Mouse (Mus musculus) kidney, adult 2 months (tissue): ENCODE data around the gene Tfpt.

ENCODE experiments used
- CTCF ChIP-seq: fragments of 200-500 bp; conservative IDR thresholded peaks from 2 replicates; pipeline ENCODE4 v1.5.1; 2011; ENCODE audit warnings: low read depth, mild to moderate bottlenecking, control low read depth, low read length, moderate library complexity, mixed read lengths; ENCODE audit not compliant: insufficient read depth, insufficient read length
- POLR2A ChIP-seq: fragments of 200-500 bp; IDR thresholded peaks from one replicate; pipeline ENCODE4 v1.6.1; 2011; ENCODE audit warnings: low read depth, low read length, control low read depth

DNA sequence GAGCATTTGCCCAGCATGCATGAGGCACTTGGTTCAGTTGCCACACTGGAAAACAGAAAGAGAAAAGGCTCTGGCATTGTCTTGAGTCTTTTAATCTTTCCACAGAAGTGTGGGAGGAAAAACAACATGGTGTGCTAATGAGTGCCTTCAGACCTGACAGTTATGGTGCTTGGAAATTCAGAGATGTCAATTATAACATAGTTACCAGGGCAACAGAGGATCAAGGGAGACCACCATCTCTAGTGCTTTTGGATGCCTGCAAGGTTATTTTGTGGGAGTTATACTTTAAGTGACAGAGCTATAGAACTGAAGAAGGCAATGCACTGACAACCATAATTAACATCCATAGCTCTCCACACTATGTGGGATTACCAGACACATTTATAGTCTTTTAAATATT is 35.9 kb downstream of the Tfpt start:
- TF ChIP-seq POLR2A (no peak), CTCF (no peak)
